Mouse (Mus musculus) bone marrow, adult 2 months (tissue): ENCODE results near the gene Atg2b. TPM values are rescaled to one million over a fixed set of nuclear protein-coding genes. Genes with fewer than 3 reads are reported as not detected.

Experiments
- H3K27ac ChIP-seq: fragments of 200-500 bp; 2 replicates; pipeline ENCODE4 v1.5.1; 2012; ENCODE audit warnings: low read depth, mild to moderate bottlenecking, control low read depth, inconsistent platforms, low read length; ENCODE audit not compliant: control insufficient read depth, poor library complexity, insufficient read depth
- H3K4me1 ChIP-seq: fragments of 200-500 bp; 2 replicates; pipeline ENCODE4 v1.6.1; 2011; ENCODE audit warnings: low read length; ENCODE audit not compliant: control insufficient read depth, insufficient read depth
- H3K4me3 ChIP-seq: fragments of 200-500 bp; replicated peaks from 2 replicates; pipeline ENCODE3; 2011; ENCODE audit warnings: mild to moderate bottlenecking, low read depth, low read length, control low read depth; ENCODE audit not compliant: control insufficient read depth
- CTCF ChIP-seq: fragments of 200-500 bp; IDR thresholded peaks from 2 replicates; pipeline ENCODE4 v1.5.1; 2011; ENCODE audit warnings: low read length, control low read depth; ENCODE audit not compliant: control insufficient read depth, insufficient read depth
- POLR2A ChIP-seq: fragments of 200-500 bp; IDR thresholded peaks from 2 replicates; pipeline ENCODE4 v1.6.1; 2011; ENCODE audit warnings: low read depth, mild to moderate bottlenecking, control low read depth, low read length, borderline replicate concordance; ENCODE audit not compliant: control insufficient read depth
- whole genome bisulfite sequencing: fragments of 180-500 bp; shearing (Covaris S2); methylation state at CpG from one replicate; pipeline ENCODE4 v1.1.7; 2018; 5-methylcytosine and 5-hydroxymethylcytosine counted together
- polyA plus RNA-seq: library from polyadenylated mRNA; stranded (reverse); fragments of >200 nt; gene quantifications from 2 replicates; pipeline ENCODE4 v1.2.4, GENCODE M21; 2011; ENCODE audit warnings: low replicate concordance; ENCODE audit not compliant: missing spikeins, insufficient read depth, insufficient read length

Atg2b gene
- polyA plus RNA-seq: 10.9 and 21.4 TPM in 2 replicates

- Histone ChIP-seq H3K4me1 (no peaks in the 10 kb centered on the region; the same call in 1 of the 2 replicates), H3K4me3 (peak within 1 kb of the TSS; percentile 94), H3K27ac (peak within 1 kb of the TSS; percentile 93)
- under 1% methylated on average over 73 of the region's 73 CpGs for WGBS
- TF ChIP-seq CTCF: no peak
- TF ChIP-seq POLR2A: peak; percentile 72; the same call in 1 of the 2 replicates
Measured at GRCm38 (mm10) chr12:105685001-105685691, at the start of gene Atg2b. TSS of gene Atg2b (minus strand) at chr12:105685211.

GRCm38 (mm10) chr12:105733370-105734159, 48.6 kb upstream of the Atg2b start:
- no peak for TF ChIP-seq POLR2A
- no peak for TF ChIP-seq CTCF
- H3K27ac ChIP-seq: no peak overlapping the region
- H3K4me3 ChIP-seq: no peak overlapping the region
- no peaks in the 10 kb centered on the region; the same call in 1 of the 2 replicates for H3K4me1 ChIP-seq
- 45% methylated on average over 9 of the region's 9 CpGs for WGBS

- Histone ChIP-seq H3K4me3 (no peak overlapping the region), H3K4me1 (peaks cover 2% of the 10 kb centered on the region), H3K27ac (no peak overlapping the region)
- no peak for TF ChIP-seq POLR2A
- no peak for TF ChIP-seq CTCF
- 53% methylated on average over 6 of the region's 6 CpGs for WGBS
Measured at GRCm38 (mm10) chr12:105730851-105731460, 45.9 kb upstream of the Atg2b start.

GRCm38 (mm10) chr12:105727964-105728363, 43.0 kb upstream of the Atg2b start:
- H3K4me3 ChIP-seq: no peak overlapping the region
- no peak overlapping the region for H3K27ac ChIP-seq
- TF ChIP-seq POLR2A (no peak), CTCF (no peak)
- peaks cover 2% of the 10 kb centered on the region for H3K4me1 ChIP-seq
- WGBS: 26% methylated on average over 8 of the region's 8 CpGs

- WGBS: 47% methylated on average over 3 of the region's 3 CpGs
- no peak overlapping the region for H3K27ac ChIP-seq
- H3K4me3 ChIP-seq: no peak overlapping the region
- H3K4me1 ChIP-seq: peaks cover 2% of the 10 kb centered on the region
- TF ChIP-seq POLR2A (no peak), CTCF (no peak)
Measured at GRCm38 (mm10) chr12:105727268-105727667, 42.3 kb upstream of the Atg2b start.

- Histone ChIP-seq H3K4me1 (peaks cover 2% of the 10 kb centered on the region), H3K27ac (no peak overlapping the region), H3K4me3 (no peak overlapping the region)
- WGBS: 84% methylated on average over 13 of the region's 13 CpGs
- TF ChIP-seq POLR2A (no peak), CTCF (no peak)
Measured at GRCm38 (mm10) chr12:105725736-105726135, 40.7 kb upstream of the Atg2b start.

GRCm38 (mm10) chr12:105724616-105725015, 39.6 kb upstream of the Atg2b start:
- 25% methylated on average over 1 of the region's 1 CpGs for WGBS
- no peak overlapping the region for H3K27ac ChIP-seq
- no peak for TF ChIP-seq CTCF
- TF ChIP-seq POLR2A: no peak
- H3K4me1 ChIP-seq: peaks cover 2% of the 10 kb centered on the region
- H3K4me3 ChIP-seq: no peak overlapping the region

- H3K27ac ChIP-seq: no peak overlapping the region
- TF ChIP-seq CTCF (peak; percentile 42), POLR2A (no peak)
- 3% methylated on average over 5 of the region's 5 CpGs for WGBS
- H3K4me1 ChIP-seq: peaks cover 2% of the 10 kb centered on the region
- H3K4me3 ChIP-seq: no peak overlapping the region
Measured at GRCm38 (mm10) chr12:105722657-105723056, 37.6 kb upstream of the Atg2b start.
